Mouse (Mus musculus) midbrain, embryonic 12.5 days (tissue): ENCODE results near the gene Ifrd1. TPM values are rescaled to one million over a fixed set of nuclear protein-coding genes. Genes with fewer than 3 reads are reported as not detected.

Experiments
- ATAC-seq: fragments of 200-750 bp; cut with Nextera tagmentation; 2 replicates; pipeline ENCODE4 v1.8.0; 2017; ENCODE audit warnings: low read depth, moderate TSS enrichment, moderate library complexity; ENCODE audit not compliant: low FRiP score
- H3K27ac ChIP-seq: fragments of 300-500 bp; sonication (generic); replicated peaks from 2 replicates; pipeline ENCODE4 v1.5.1; 2016; ENCODE audit warnings: mild to moderate bottlenecking
- H3K27me3 ChIP-seq: fragments of 300-500 bp; sonication (generic); 2 replicates; pipeline ENCODE4 v1.6.1; 2016; ENCODE audit warnings: mild to moderate bottlenecking
- H3K36me3 ChIP-seq: fragments of 300-500 bp; sonication (generic); 2 replicates; pipeline ENCODE4 v1.6.1; 2016
- H3K4me1 ChIP-seq: fragments of 300-500 bp; sonication (generic); 2 replicates; pipeline ENCODE4 v1.6.1; 2016
- H3K4me2 ChIP-seq: fragments of 300-500 bp; sonication (generic); replicated peaks from 2 replicates; pipeline ENCODE4 v1.6.1; 2016; ENCODE audit warnings: mild to moderate bottlenecking, moderate library complexity
- H3K4me3 ChIP-seq: fragments of 300-500 bp; sonication (generic); 2 replicates; pipeline ENCODE4 v1.5.1; 2016; ENCODE audit warnings: mild to moderate bottlenecking
- H3K9ac ChIP-seq: fragments of 300-500 bp; sonication (generic); replicated peaks from 2 replicates; pipeline ENCODE4 v1.6.1; 2016; ENCODE audit warnings: mild to moderate bottlenecking, moderate library complexity
- H3K9me3 ChIP-seq: fragments of 300-500 bp; sonication (generic); 2 replicates; pipeline ENCODE4 v1.6.1; 2016; ENCODE audit warnings: mild to moderate bottlenecking
- WGBS: fragments of 180-500 bp; shearing (Covaris S2); methylation state at CpG from one replicate; pipeline ENCODE4 v1.1.7; 2016; 5-methylcytosine and 5-hydroxymethylcytosine counted together
- polyA plus RNA-seq: library from polyadenylated mRNA; unstranded; fragments of >200 nt; fragmentation: Nextera tagmentation; extraction: Ambion mirVana; gene quantifications from 2 replicates; pipeline ENCODE4 v1.2.1, GENCODE M21; 2016

Ifrd1 gene
- polyA plus RNA-seq, result 178 and 182 TPM in 2 replicates

- Histone ChIP-seq H3K9ac (no peak within 1 kb of the TSS), H3K4me1 (peaks cover 5% of the 10 kb centered on the region; the same call in 1 of the 2 replicates), H3K4me2 (no peak within 1 kb of the TSS), H3K27ac (no peak within 1 kb of the TSS), H3K36me3 (no peaks in the 10 kb centered on the region), H3K27me3 (no peaks in the 10 kb centered on the region), H3K9me3 (no peaks in the 10 kb centered on the region), H3K4me3 (no peak within 1 kb of the TSS)
- WGBS, result 83% methylated on average over 5 of the region's 5 CpGs
- ATAC-seq, result no peak
Measured at GRCm38 (mm10) chr12:40248454-40249180, at the start of gene Ifrd1. Ifrd1 (minus strand) TSS chr12:40248504.

DNA sequence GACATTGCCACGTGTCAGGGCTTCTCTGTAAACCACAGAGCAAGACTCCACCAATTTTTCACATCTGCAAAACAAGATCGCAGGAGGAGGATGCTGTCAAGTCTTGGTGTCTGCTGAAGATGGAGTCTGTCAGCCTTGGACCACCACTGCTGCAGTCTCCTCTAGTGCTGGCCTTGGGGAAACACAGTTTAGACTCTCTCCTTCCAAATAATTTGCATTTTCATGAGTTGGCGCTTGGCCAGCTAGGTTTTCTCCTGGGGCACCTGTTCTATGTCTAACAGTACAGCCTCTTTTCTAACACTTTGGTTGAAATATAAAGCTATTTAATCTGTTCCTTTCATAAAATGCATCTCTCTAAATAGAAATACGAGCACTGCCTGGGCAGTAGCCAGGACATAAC lies 38.2 kb upstream of the Ifrd1 start:
- Histone ChIP-seq H3K27me3 (no peaks in the 10 kb centered on the region), H3K27ac (no peak overlapping the region), H3K4me2 (no peak overlapping the region), H3K9ac (no peak overlapping the region), H3K4me3 (no peak overlapping the region), H3K4me1 (no peaks in the 10 kb centered on the region), H3K36me3 (no peaks in the 10 kb centered on the region), H3K9me3 (0 out of 2 replicates have a peak, but pooled peaks cover 16% of the 10 kb centered on the region)
- 84% methylated on average over 4 of the region's 4 CpGs for WGBS
- ATAC-seq, result no peak

DNA sequence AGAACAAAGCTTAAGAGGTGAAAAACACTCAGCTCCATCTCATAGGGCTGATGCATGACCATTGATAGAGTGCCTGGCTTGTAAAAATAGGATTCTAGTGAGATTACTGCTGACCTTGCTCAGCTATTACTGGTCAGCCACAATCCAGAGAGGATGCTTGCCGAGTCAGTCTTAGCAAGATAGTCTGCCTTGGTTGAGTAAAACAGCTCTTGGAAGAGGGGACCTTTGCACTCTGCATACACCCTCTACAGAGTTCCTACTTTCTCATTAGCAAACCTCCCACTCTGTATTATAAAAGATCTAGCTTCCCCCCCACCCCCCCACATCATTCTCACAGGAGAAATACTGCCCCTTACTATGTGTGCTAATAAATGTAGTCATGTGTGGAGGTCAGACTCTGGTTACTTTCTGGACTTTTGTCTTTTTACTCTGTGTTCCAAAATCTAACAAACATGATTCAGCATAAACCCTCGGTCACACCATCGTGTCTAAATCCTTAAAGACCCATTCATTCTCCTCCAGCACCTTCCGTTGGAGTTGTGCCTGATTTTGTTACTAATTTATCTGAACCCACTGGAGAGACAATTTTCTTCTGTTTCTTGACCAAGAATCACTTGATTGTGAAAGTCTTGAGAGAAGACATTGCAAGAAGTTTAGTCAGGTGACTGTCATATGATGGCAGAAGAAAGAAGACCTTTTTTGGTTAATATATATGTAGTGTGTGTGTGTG lies 32.5 kb upstream of the Ifrd1 start:
- no peak for ATAC-seq
- WGBS, result 96% methylated on average over 4 of the region's 4 CpGs
- Histone ChIP-seq H3K4me3 (no peak overlapping the region), H3K27me3 (no peaks in the 10 kb centered on the region), H3K27ac (no peak overlapping the region), H3K9me3 (no peaks in the 10 kb centered on the region), H3K36me3 (no peaks in the 10 kb centered on the region), H3K4me2 (no peak overlapping the region), H3K9ac (no peak overlapping the region), H3K4me1 (no peaks in the 10 kb centered on the region)

- no peaks in the 10 kb centered on the region for H3K4me1 ChIP-seq
- no peaks in the 10 kb centered on the region for H3K36me3 ChIP-seq
Measured at GRCm38 (mm10) chr12:40277581-40277980, 29.3 kb upstream of the Ifrd1 start.

GRCm38 (mm10) chr12:40274931-40275330 lies 26.6 kb upstream of the Ifrd1 start:
- Histone ChIP-seq H3K9ac (no peak overlapping the region), H3K4me1 (no peaks in the 10 kb centered on the region), H3K27ac (no peak overlapping the region), H3K9me3 (no peaks in the 10 kb centered on the region), H3K36me3 (no peaks in the 10 kb centered on the region), H3K27me3 (no peaks in the 10 kb centered on the region), H3K4me2 (no peak overlapping the region), H3K4me3 (no peak overlapping the region)
- no peak for ATAC-seq

More at GRCm38 (mm10) chr12:40277581-40277980, 29.3 kb upstream of the Ifrd1 start:
- WGBS, result 92% methylated on average over 3 of the region's 3 CpGs
- ATAC-seq, result no peak
- Histone ChIP-seq H3K4me2 (no peak overlapping the region), H3K9ac (no peak overlapping the region), H3K9me3 (no peaks in the 10 kb centered on the region), H3K4me3 (no peak overlapping the region), H3K27ac (no peak overlapping the region), H3K27me3 (no peaks in the 10 kb centered on the region)

- ATAC-seq, result no peak
- WGBS, result 85% methylated on average over 4 of the region's 4 CpGs
Measured at GRCm38 (mm10) chr12:40273339-40273738, 25.0 kb upstream of the Ifrd1 start.

DNA sequence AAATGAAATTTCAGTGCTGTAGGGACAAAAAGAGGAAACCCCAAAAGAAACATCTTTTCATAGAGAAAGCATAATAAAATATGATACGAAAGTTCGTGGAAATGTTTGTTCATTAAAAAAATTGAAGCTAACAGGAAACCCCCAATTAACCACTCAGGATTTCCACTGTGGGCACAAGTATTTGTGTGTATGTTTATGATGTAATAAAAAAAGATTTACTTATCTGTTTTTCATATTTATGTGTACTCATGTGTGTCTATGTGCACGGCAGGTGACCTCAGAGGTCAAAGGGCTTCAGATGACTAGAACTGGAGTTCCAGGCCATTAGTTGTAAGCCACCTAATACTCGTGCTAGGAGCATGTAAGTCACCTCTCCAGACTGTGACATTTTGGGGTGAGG lies 24.4 kb upstream of the Ifrd1 start:
- no peak overlapping the region for H3K4me2 ChIP-seq
- ATAC-seq, result no peak
- H3K9ac ChIP-seq, result no peak overlapping the region
- H3K27me3 ChIP-seq, result no peaks in the 10 kb centered on the region
- no peak overlapping the region for H3K27ac ChIP-seq
- WGBS, result 87% methylated on average over 4 of the region's 4 CpGs
- no peaks in the 10 kb centered on the region for H3K9me3 ChIP-seq
- no peaks in the 10 kb centered on the region for H3K36me3 ChIP-seq
- no peaks in the 10 kb centered on the region for H3K4me1 ChIP-seq
- H3K4me3 ChIP-seq, result no peak overlapping the region

More at GRCm38 (mm10) chr12:40273339-40273738, 25.0 kb upstream of the Ifrd1 start:
- no peaks in the 10 kb centered on the region for H3K4me1 ChIP-seq
- no peak overlapping the region for H3K4me2 ChIP-seq
- no peak overlapping the region for H3K9ac ChIP-seq
- no peak overlapping the region for H3K4me3 ChIP-seq
- H3K36me3 ChIP-seq, result no peaks in the 10 kb centered on the region
- H3K27me3 ChIP-seq, result no peaks in the 10 kb centered on the region
- H3K9me3 ChIP-seq, result no peaks in the 10 kb centered on the region
- H3K27ac ChIP-seq, result no peak overlapping the region

DNA sequence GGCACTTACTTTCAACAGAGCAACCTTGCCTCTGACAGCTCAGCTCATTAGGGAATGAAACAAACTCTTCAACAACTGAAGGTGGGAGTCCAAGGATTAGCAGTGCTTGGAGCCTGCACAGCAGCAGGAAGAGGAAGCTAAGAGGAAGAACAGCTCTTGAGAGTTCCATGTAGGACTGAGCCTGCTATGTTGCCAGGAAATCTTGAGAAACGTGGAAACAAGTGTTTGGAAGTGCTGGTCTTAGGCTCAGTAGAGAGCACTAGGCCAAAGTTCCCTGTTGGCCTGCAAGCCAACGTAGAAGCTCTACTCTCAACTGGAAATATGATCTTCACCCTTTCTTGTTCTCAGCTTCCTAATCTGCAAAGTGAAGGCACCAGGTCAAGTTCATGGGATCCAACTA lies 20.0 kb upstream of the Ifrd1 start:
- Histone ChIP-seq H3K36me3 (no peaks in the 10 kb centered on the region), H3K27ac (no peak overlapping the region), H3K4me1 (no peaks in the 10 kb centered on the region), H3K27me3 (no peaks in the 10 kb centered on the region), H3K9ac (no peak overlapping the region), H3K4me2 (no peak overlapping the region), H3K4me3 (no peak overlapping the region), H3K9me3 (no peaks in the 10 kb centered on the region)
- 73% methylated on average over 2 of the region's 2 CpGs for WGBS
- no peak for ATAC-seq

DNA sequence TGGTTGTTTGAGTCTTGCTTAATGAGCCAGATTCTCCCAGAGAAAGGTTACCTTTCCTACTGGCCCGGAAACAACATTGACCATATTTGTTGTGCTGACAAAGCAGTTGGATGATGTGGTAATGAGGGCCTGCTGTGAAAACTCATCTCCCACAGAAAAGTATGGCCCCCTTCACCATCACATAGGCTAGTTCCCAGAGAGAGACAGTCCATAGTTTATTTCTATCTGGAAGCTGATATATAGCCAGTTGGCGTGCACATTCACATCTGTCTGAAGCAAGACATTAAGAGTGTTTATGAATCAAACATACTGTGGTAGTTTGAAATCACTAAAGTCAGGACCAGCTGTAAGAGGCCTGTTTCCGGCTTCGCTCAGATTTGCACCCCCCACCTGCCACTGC lies 15.4 kb upstream of the Ifrd1 start:
- Histone ChIP-seq H3K4me2 (no peak overlapping the region), H3K27me3 (no peaks in the 10 kb centered on the region), H3K36me3 (no peaks in the 10 kb centered on the region), H3K27ac (no peak overlapping the region), H3K4me3 (no peak overlapping the region), H3K9ac (no peak overlapping the region), H3K9me3 (no peaks in the 10 kb centered on the region), H3K4me1 (no peaks in the 10 kb centered on the region)
- no peak for ATAC-seq
- 91% methylated on average over 4 of the region's 4 CpGs for WGBS

DNA sequence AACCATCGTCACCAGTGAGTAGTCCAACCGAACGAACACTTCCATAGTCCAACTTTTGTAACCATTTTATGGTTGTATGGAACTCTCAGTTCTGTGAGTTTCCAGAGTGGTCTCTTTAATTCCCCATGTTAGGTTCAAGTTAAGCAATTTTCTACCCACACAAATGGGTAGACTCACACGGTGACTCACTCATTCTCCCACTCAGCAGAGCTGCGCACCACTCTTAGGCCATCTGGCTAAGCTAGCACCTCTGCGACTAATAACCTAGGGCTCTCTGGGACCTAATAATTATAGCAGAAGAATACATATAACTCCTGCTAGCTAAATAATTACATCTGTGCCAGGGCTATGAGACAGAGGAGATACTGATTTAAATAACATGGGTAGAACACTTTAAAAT lies 14.7 kb upstream of the Ifrd1 start:
- Histone ChIP-seq H3K36me3 (no peaks in the 10 kb centered on the region), H3K4me3 (no peak overlapping the region), H3K4me2 (no peak overlapping the region), H3K27ac (no peak overlapping the region), H3K4me1 (no peaks in the 10 kb centered on the region), H3K27me3 (no peaks in the 10 kb centered on the region), H3K9me3 (no peaks in the 10 kb centered on the region), H3K9ac (no peak overlapping the region)
- ATAC-seq, result no peak
- WGBS, result 95% methylated on average over 6 of the region's 6 CpGs

DNA sequence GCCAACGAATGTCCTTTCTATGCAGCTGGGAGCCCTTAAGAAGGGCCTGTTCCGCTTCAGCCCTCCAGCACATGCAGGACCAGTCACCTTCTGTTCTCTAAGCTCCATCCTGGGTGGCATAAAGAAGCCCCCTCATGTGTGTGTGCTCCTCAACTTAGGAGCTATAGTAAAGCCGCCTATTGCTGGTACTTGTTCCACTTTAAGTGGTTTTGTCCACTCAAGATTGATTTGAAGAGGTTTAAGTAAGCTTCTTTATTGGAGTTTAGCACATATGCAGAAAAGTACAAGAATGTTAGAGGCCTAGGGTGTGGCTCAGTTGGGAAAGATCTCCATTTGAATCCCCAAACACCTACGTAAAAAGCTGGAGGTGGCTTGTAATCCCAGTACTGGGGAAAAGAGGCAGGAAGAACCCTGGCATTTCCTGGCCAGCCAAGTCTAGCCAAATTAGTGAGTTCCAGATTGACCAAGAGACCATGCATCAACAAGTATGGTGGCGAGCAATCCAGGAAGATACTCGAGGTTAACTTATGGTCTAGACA lies 10.2 kb upstream of the Ifrd1 start:
- Histone ChIP-seq H3K9me3 (no peaks in the 10 kb centered on the region), H3K9ac (no peak overlapping the region), H3K4me3 (no peak overlapping the region), H3K36me3 (no peaks in the 10 kb centered on the region), H3K4me1 (no peaks in the 10 kb centered on the region), H3K27ac (no peak overlapping the region), H3K4me2 (no peak overlapping the region), H3K27me3 (no peaks in the 10 kb centered on the region)
- ATAC-seq, result no peak
- WGBS, result 89% methylated on average over 6 of the region's 6 CpGs

DNA sequence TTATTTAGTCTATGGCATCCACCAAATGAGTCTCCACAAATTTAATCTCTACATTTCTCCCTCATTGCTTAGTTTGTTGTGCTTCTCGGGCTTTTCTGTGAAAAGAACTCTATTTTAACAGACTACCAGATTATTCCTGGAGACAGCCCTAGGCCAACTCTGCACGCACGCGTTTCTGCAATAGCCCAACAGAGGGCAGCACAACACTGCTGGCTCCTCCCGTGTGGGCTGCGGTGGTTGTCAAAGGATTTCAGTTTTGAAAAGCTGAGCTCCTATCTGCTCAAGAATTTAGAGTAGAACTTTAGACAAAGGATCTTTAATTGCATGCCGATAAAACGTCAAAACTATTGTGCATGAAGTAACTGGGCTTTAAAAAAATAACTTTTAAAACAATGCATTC lies 8.9 kb upstream of the Ifrd1 start:
- Histone ChIP-seq H3K9me3 (no peaks in the 10 kb centered on the region), H3K36me3 (no peaks in the 10 kb centered on the region), H3K4me3 (no peak overlapping the region), H3K9ac (no peak overlapping the region), H3K4me2 (no peak overlapping the region), H3K27me3 (no peaks in the 10 kb centered on the region), H3K27ac (no peak overlapping the region), H3K4me1 (no peaks in the 10 kb centered on the region)
- 2% methylated on average over 8 of the region's 8 CpGs for WGBS
- peak; percentile 85; the same call in 1 of the 2 replicates for ATAC-seq
